Mouse (Mus musculus): ENCODE data around the gene Eme2. TPM values are rescaled to one million over a fixed set of nuclear protein-coding genes. Genes with fewer than 3 reads are reported as not detected.

Gene Eme2
- total RNA-seq, 1 experiment = 21.8 TPM

DNA sequence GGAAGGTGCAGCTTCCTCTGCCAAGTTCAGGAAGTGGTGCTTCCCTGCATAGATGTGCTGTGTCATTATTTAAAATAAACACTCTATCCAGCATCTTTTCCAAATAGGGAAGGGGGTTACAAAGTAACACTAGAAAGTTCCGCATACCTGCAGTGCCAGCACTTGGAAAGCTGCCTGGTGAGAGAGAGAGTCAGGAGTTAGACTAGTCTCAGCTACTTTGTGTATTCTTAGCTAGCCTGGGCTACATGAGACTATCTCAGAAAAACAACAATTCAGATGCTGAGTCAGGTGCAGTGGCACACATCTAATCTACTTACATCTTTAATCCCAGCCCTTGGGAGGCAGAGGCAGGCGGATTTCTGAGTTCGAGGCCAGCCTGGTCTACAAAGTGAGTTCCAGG is 33.1 kb downstream of the Eme2 start:
- Histone ChIP-seq H3K36me3 (ENCODE audit: control insufficient read depth, insufficient read depth, low read length, poor library complexity, severe bottlenecking) (peaks cover 6% of the 10 kb centered on the region; the same call in 1 of the 2 replicates), H3K27ac (ENCODE audit: insufficient read depth, low read depth, low read length, poor library complexity, severe bottlenecking) (no peak overlapping the region), H3K9ac (ENCODE audit: insufficient read depth, low read depth, low read length, poor library complexity, severe bottlenecking) (no peak overlapping the region), H3K4me3 (ENCODE audit: insufficient read depth in 1 of 2, low read depth in 1 of 2, low read length in 2 of 2, poor library complexity in 1 of 2, severe bottlenecking in 1 of 2) (no peak overlapping the region), H3K4me1 (ENCODE audit: control insufficient read depth in 2 of 2, insufficient read depth in 2 of 2, low read length in 2 of 2, poor library complexity in 1 of 2) (peaks cover 0 to 5% of the 10 kb centered on the region in 2 experiments; a peak in 1 of 4 replicates), H3K9me3 (ENCODE audit: control insufficient read depth, insufficient read depth, low read depth, low read length) (no peaks in the 10 kb centered on the region)
- no peak for TF ChIP-seq ZNF384 (IDR thresholded peaks at IDR 0.05; ENCODE audit: low read depth, low read length)
- no peak for TF ChIP-seq MAFK (IDR thresholded peaks at IDR 0.05; ENCODE audit: insufficient read depth, low read depth, low read length)
- no peak for TF ChIP-seq HCFC1 (IDR thresholded peaks at IDR 0.05; ENCODE audit: borderline replicate concordance, insufficient read depth, low read length)
- no peak for TF ChIP-seq ZC3H11A (IDR thresholded peaks at IDR 0.05; ENCODE audit: borderline replicate concordance, low read depth, low read length)
- no peak for TF ChIP-seq CHD2 (IDR thresholded peaks at IDR 0.05; ENCODE audit: low read depth, low read length)
- in situ Hi-C loops (cut with MboI; ENCODE audit: low sequenced_read_pairs in 2 of 2, unreplicated experiment in 2 of 2) = no loop called here
- no peak for DNase-seq (ENCODE audit: low read depth, low spot score)

DNA sequence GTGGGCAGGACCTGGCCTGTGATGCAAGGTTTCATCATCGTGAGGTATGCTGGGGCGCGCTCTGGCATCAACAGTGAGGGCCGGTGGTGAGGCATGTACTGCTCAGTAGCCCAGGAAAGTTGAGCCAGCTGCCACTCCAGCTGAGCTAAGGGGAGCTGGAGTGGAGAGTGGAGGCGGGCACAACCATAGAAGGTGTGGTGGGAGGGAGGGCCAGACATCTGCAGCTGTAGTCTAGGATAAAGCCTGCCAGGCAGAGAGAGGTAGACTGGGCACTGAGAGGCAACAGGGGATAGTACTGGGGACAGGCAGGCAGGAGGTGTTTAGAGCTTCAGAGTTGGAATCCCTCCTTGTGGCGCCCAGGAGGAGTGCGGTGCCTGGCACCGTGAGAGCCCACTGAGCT is 34.8 kb downstream of the Eme2 start:
- peaks cover 0 to 7% of the 10 kb centered on the region in 2 experiments; a peak in 1 of 4 replicates for H3K4me1 ChIP-seq (ENCODE audit: control insufficient read depth in 2 of 2, insufficient read depth in 2 of 2, low read length in 2 of 2, poor library complexity in 1 of 2)
- no peak overlapping the region for H3K27ac ChIP-seq (ENCODE audit: insufficient read depth, low read depth, low read length, poor library complexity, severe bottlenecking)
- H3K9ac ChIP-seq (ENCODE audit: insufficient read depth, low read depth, low read length, poor library complexity, severe bottlenecking) = no peak overlapping the region
- no peak for DNase-seq (ENCODE audit: low read depth, low spot score)
- H3K4me3 ChIP-seq (ENCODE audit: insufficient read depth in 1 of 2, low read depth in 1 of 2, low read length in 2 of 2, poor library complexity in 1 of 2, severe bottlenecking in 1 of 2) = no peak overlapping the region
- no peak for TF ChIP-seq ZC3H11A (IDR thresholded peaks at IDR 0.05; ENCODE audit: borderline replicate concordance, low read depth, low read length)
- in situ Hi-C loops (cut with MboI; ENCODE audit: low sequenced_read_pairs in 2 of 2, unreplicated experiment in 2 of 2) = no loop called here
- H3K36me3 ChIP-seq (ENCODE audit: control insufficient read depth, insufficient read depth, low read length, poor library complexity, severe bottlenecking) = peaks cover 9% of the 10 kb centered on the region; the same call in 1 of the 2 replicates
- no peaks in the 10 kb centered on the region for H3K9me3 ChIP-seq (ENCODE audit: control insufficient read depth, insufficient read depth, low read depth, low read length)

DNA sequence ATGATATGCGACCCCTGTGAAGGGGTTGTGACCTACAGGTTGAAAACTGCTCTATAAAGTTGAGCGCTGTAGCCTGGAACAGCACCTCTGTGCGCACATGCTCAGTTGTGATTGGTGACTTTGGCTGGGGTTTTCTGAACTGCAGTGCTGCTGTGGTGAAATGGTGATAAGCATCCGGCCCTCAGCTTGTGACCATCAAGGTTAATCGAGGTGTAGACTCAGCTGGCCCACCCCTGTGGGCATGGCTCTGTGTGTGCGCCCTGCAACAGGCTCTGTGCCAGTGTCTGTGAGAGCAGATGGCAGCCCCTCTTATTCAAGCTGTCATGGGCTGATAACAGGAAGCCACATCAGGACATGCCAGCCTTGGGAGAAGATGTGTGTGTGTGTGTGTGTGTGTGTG is 35.9 kb downstream of the Eme2 start:
- TF ChIP-seq CHD2 (IDR thresholded peaks at IDR 0.05; ENCODE audit: low read depth, low read length) = no peak
- H3K36me3 ChIP-seq (ENCODE audit: control insufficient read depth, insufficient read depth, low read length, poor library complexity, severe bottlenecking) = peaks cover 9% of the 10 kb centered on the region; the same call in 1 of the 2 replicates
- in situ Hi-C loops (cut with MboI; ENCODE audit: low sequenced_read_pairs in 2 of 2, unreplicated experiment in 2 of 2) = no loop called here
- H3K9ac ChIP-seq (ENCODE audit: insufficient read depth, low read depth, low read length, poor library complexity, severe bottlenecking) = no peak overlapping the region
- DNase-seq (ENCODE audit: low read depth, low spot score) = no peak
- H3K9me3 ChIP-seq (ENCODE audit: control insufficient read depth, insufficient read depth, low read depth, low read length) = no peaks in the 10 kb centered on the region
- peaks cover 0 to 7% of the 10 kb centered on the region in 2 experiments; a peak in 1 of 4 replicates for H3K4me1 ChIP-seq (ENCODE audit: control insufficient read depth in 2 of 2, insufficient read depth in 2 of 2, low read length in 2 of 2, poor library complexity in 1 of 2)
- H3K4me3 ChIP-seq (ENCODE audit: insufficient read depth in 1 of 2, low read depth in 1 of 2, low read length in 2 of 2, poor library complexity in 1 of 2, severe bottlenecking in 1 of 2) = no peak overlapping the region
- no peak overlapping the region for H3K27ac ChIP-seq (ENCODE audit: insufficient read depth, low read depth, low read length, poor library complexity, severe bottlenecking)

DNA sequence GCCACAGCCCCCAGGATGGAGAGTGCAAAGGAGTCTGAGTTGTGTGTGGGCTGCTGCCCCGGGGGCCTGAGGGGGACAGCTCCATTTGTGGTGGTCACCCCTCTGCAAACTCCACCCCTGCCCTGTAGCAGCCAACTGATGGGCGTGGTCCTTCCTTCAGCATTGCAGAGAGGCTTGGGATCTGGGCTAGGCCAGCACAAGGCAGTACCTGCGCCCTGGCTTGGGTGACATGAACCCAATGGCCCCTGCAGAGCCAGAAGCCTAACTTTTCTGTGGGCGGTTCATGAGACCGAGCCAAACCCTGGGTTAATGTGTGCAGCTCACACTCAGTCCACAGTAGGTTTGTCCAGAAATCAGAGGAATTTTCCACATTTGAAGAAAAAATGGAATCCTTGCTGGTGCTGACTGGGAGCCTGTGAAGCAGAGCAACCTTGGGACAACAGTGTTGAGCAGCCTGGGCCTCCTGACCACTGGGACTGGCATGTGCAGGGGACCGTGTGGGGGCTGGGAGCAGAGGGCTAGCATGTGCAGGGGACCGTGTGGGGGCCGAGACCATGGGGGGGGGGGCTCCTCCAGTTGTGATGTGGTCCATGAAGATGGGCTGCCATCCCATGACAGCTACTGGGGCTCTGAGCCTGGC is 36.9 kb downstream of the Eme2 start:
- no peak overlapping the region for H3K9ac ChIP-seq (ENCODE audit: insufficient read depth, low read depth, low read length, poor library complexity, severe bottlenecking)
- no peak for DNase-seq (ENCODE audit: low read depth, low spot score)
- no peak overlapping the region for H3K27ac ChIP-seq (ENCODE audit: insufficient read depth, low read depth, low read length, poor library complexity, severe bottlenecking)
- peaks cover 0 to 7% of the 10 kb centered on the region in 2 experiments; a peak in 1 of 4 replicates for H3K4me1 ChIP-seq (ENCODE audit: control insufficient read depth in 2 of 2, insufficient read depth in 2 of 2, low read length in 2 of 2, poor library complexity in 1 of 2)
- peaks cover 9% of the 10 kb centered on the region; the same call in 1 of the 2 replicates for H3K36me3 ChIP-seq (ENCODE audit: control insufficient read depth, insufficient read depth, low read length, poor library complexity, severe bottlenecking)
- H3K4me3 ChIP-seq (ENCODE audit: insufficient read depth in 1 of 2, low read depth in 1 of 2, low read length in 2 of 2, poor library complexity in 1 of 2, severe bottlenecking in 1 of 2) = no peak overlapping the region
- TF ChIP-seq CHD2 (IDR thresholded peaks at IDR 0.05; ENCODE audit: low read depth, low read length) (no peak), HCFC1 (IDR thresholded peaks at IDR 0.05; ENCODE audit: borderline replicate concordance, insufficient read depth, low read length) (no peak), ZC3H11A (IDR thresholded peaks at IDR 0.05; ENCODE audit: borderline replicate concordance, low read depth, low read length) (no peak), MAFK (IDR thresholded peaks at IDR 0.05; ENCODE audit: insufficient read depth, low read depth, low read length) (no peak), ZNF384 (IDR thresholded peaks at IDR 0.05; ENCODE audit: low read depth, low read length) (no peak)
- in situ Hi-C loops (cut with MboI; ENCODE audit: low sequenced_read_pairs in 2 of 2, unreplicated experiment in 2 of 2) = no loop called here
- H3K9me3 ChIP-seq (ENCODE audit: control insufficient read depth, insufficient read depth, low read depth, low read length) = no peaks in the 10 kb centered on the region

DNA sequence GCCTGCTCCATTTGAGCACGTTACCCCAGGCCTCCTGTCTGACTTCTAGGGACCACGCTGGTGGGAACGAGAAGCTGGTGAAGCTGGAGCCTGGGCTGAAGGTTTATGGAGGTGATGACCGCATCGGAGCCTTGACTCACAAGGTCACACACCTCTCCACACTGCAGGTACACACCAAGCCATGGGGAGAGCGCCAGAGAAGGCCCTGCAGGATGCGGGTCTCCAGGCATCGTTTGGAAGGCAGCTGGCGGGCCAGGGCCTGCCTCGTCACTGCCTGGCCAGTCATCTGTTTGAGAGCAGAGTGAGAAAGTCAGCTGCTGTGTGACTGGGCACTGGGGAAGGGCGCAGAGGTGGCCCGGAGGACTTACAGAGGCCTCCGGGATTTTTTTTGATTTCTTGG is 38.3 kb downstream of the Eme2 start:
- no peak overlapping the region for H3K4me3 ChIP-seq (ENCODE audit: insufficient read depth in 1 of 2, low read depth in 1 of 2, low read length in 2 of 2, poor library complexity in 1 of 2, severe bottlenecking in 1 of 2)
- H3K9me3 ChIP-seq (ENCODE audit: control insufficient read depth, insufficient read depth, low read depth, low read length) = no peaks in the 10 kb centered on the region
- H3K36me3 ChIP-seq (ENCODE audit: control insufficient read depth, insufficient read depth, low read length, poor library complexity, severe bottlenecking) = peaks cover 8% of the 10 kb centered on the region; the same call in 1 of the 2 replicates
- peaks cover 0 to 7% of the 10 kb centered on the region in 2 experiments; a peak in 1 of 4 replicates for H3K4me1 ChIP-seq (ENCODE audit: control insufficient read depth in 2 of 2, insufficient read depth in 2 of 2, low read length in 2 of 2, poor library complexity in 1 of 2)
- no peak overlapping the region; the same call in 1 of the 2 replicates for H3K27ac ChIP-seq (ENCODE audit: insufficient read depth, low read depth, low read length, poor library complexity, severe bottlenecking)
- TF ChIP-seq ZC3H11A (IDR thresholded peaks at IDR 0.05; ENCODE audit: borderline replicate concordance, low read depth, low read length) (no peak), MAFK (IDR thresholded peaks at IDR 0.05; ENCODE audit: insufficient read depth, low read depth, low read length) (no peak), ZNF384 (IDR thresholded peaks at IDR 0.05; ENCODE audit: low read depth, low read length) (no peak), HCFC1 (IDR thresholded peaks at IDR 0.05; ENCODE audit: borderline replicate concordance, insufficient read depth, low read length) (no peak), CHD2 (IDR thresholded peaks at IDR 0.05; ENCODE audit: low read depth, low read length) (no peak)
- in situ Hi-C loops (cut with MboI; ENCODE audit: low sequenced_read_pairs in 2 of 2, unreplicated experiment in 2 of 2) = no loop called here
- no peak for DNase-seq (ENCODE audit: low read depth, low spot score)
- H3K9ac ChIP-seq (ENCODE audit: insufficient read depth, low read depth, low read length, poor library complexity, severe bottlenecking) = no peak overlapping the region

Measured in ES-E14 (cell line).